12 mouse cellular contexts compared by ENCODE assay signal in genomic region chr5:115018270-115018669, GRCm38 (mm10). TPM values are rescaled to one million over a fixed set of nuclear protein-coding genes. Genes with fewer than 3 reads are reported as not detected.
DNase-seq lines count a peak whose midpoint lies in the region; ATAC-seq lines count a peak whose summit lies in the region.
"Had no signal": no experiment of that assay in that cellular context is flagged by ENCODE, and none has a peak within 500 bp of the region (broad histone marks: within the 10 kb centered on the region; RNA-seq: fewer than 3 reads in every experiment).

No protein-coding gene starts in this region.

- ATAC-seq in erythroblast, adult 5-6 weeks (replicated peaks; ENCODE audit: low FRiP score, poor library complexity, severe bottlenecking), result peak; percentile 87
- ATAC-seq in megakaryocyte-erythroid progenitor cell, adult 5-6 weeks (replicated peaks; ENCODE audit: low FRiP score, low TSS enrichment, poor library complexity, severe bottlenecking), result peak; percentile 82

- DNase-seq in lung, adult 18-20 months, result peak; percentile 33
- DNase-seq in lung, postnatal 4 days, result no peak
- DNase-seq in liver, result peak; percentile 74
- DNase-seq in urinary bladder, adult 18-20 months (ENCODE audit: low spot score in 2 of 2), result no peak
- no peak for DNase-seq in cerebellum, postnatal 10 days
- DNase-seq: adrenal gland, postnatal 36 days; gastrocnemius, postnatal 14 days; kidney, adult 11 months; thymus, adult 2 months had no signal

RNA-seq across cellular contexts. Expression of gene Sppl3, which starts 7.3 kb away (rescaled TPM):
- 33.6 and 39.0 TPM in 2 replicates for total RNA-seq in erythroblast, adult 5-6 weeks (2015; ENCODE audit: low replicate concordance)
- total RNA-seq in erythroblast, adult 5-6 weeks (2017; ENCODE audit: low replicate concordance), result 57.8 and 59.4 TPM in 2 replicates
- 47.2 and 47.5 TPM in 2 replicates for total RNA-seq in megakaryocyte-erythroid progenitor cell, adult 5-6 weeks (2014; fragmentation: Nextera tagmentation)
- 20.0 and 23.0 TPM in 2 replicates for total RNA-seq in megakaryocyte-erythroid progenitor cell, adult 5-6 weeks (2017)

RNA-seq across cellular contexts. Expression of gene Hnf1a, which starts 47.4 kb away (rescaled TPM):
- total RNA-seq in erythroblast, adult 5-6 weeks (2015; ENCODE audit: low replicate concordance), result not detected in 2 replicates
- total RNA-seq in erythroblast, adult 5-6 weeks (2017; ENCODE audit: low replicate concordance), result not detected in 2 replicates
- total RNA-seq in megakaryocyte-erythroid progenitor cell, adult 5-6 weeks (2014; fragmentation: Nextera tagmentation), result not detected in 2 replicates
- total RNA-seq in megakaryocyte-erythroid progenitor cell, adult 5-6 weeks (2017), result not detected in 2 replicates
- total RNA-seq: gastrocnemius, postnatal 14 days; left cerebral cortex, adult 2 months had no signal

Comparison
In these comparisons a context has a peak if more than half of its experiments do, and no peak if none do; other contexts are left out.
1. DNase-seq: peak in lung, adult 18-20 months (2 of 2) and liver (single experiment); none in lung, postnatal 4 days (0 of 2), urinary bladder, adult 18-20 months (0 of 2) and cerebellum, postnatal 10 days (0 of 2).